Mouse (Mus musculus): Measurements from ENCODE around the gene Il20ra.
"Not testable (repeated sequence)": the region's sequence is repeated elsewhere in the genome, so short reads cannot be mapped to it uniquely, and the experiment has no call there.

Il20ra gene

DNA sequence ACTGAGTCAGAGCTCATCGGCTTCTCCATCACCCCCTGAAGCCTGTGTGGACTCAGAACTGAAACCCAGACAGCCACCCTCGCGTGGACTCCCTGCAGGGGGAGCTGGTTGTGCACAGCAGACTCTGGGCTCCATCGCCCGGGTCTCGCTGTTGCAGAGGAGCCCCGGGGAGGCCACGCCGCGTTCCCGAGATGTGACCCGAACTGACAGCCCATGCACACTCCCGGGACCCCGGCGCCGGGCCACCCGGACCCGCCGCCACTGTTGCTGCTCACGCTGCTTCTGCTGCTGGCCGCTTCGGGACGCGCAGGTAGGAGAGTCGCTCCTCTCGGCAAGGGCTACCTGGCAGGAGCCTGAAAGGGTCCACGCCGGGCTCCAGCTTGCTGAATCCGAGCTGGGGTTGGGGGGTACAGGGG, at the start of gene Il20ra:
TSS of gene Il20ra (plus strand) at position 150 of the 416 bp plus-strand sequence.
- no peak for DNase-seq (ENCODE audit: low read depth)

- no peak for DNase-seq (ENCODE audit: low read depth)
Measured at GRCm38 (mm10) chr10:19668973-19669372, 43.4 kb upstream of the Il20ra start.

DNA sequence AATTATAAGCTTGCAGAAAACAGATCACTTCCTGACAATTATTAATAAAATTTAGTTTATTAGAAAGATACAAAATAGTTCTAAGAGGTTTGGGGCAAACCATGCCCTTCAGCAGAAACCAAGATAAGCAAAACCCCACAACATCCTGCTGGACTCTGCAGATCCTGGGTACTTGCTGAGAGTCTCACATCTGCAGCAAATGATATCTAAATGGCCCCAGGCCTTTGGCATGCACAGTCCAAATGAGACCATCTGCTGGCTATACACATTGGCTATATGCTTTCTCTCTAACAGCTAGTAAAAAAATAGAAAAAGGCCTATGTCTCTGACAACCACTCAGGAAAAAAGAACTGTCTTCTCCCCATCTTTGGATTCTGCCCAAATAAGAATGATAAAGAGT, 40.4 kb upstream of the Il20ra start:
- no peak for DNase-seq (ENCODE audit: low read depth)

- DNase-seq (ENCODE audit: low read depth) = no peak
Measured at GRCm38 (mm10) chr10:19673146-19673545, 39.2 kb upstream of the Il20ra start.

GRCm38 (mm10) chr10:19687686-19688085, 24.7 kb upstream of the Il20ra start:
- no peak for DNase-seq (ENCODE audit: low read depth)

- no peak for DNase-seq (ENCODE audit: low read depth)
Measured at GRCm38 (mm10) chr10:19691287-19691686, 21.1 kb upstream of the Il20ra start.

DNA sequence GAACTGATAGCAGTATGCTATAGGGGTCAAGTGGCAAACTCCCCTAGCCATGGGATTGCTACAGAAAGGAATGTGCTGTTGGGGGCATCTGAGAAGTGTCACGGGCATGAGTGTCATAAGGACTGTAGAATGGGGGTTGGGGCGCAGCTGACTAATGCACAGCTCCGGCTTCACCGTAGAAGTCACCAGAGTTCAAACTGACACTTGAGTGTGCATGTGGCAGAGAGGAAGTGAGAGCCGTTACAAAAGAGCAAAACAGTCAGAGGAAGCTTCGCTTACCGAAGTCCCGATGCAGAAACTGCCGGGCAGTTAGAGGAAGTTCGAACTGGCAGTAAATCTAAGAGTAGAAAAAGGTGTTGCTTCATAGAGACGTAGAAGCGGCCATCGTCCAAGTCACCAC, 20.6 kb upstream of the Il20ra start:
- DNase-seq (ENCODE audit: low read depth) = peak; percentile 67

GRCm38 (mm10) chr10:19692332-19692731, 20.0 kb upstream of the Il20ra start:
- DNase-seq (ENCODE audit: low read depth) = no peak

GRCm38 (mm10) chr10:19692988-19693387, 19.4 kb upstream of the Il20ra start:
- peak; percentile 62 for DNase-seq (ENCODE audit: low read depth)

DNA sequence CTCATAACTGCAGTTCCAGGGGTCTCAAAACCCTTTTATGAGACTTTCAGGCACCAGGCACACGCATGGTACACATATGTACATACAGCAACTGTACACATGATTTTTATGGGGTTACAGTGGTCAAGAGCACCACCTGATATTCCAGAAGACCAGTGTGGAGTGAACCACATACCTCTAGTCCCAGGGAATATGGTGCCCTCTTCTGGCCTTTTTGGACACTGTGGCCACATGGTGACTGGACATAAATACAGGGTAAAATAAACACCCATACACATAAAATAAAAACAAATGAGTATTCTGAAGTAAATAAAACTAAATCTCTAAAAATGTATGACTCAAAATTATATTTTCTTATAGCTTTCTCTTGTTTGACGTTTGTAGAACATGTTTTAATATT, 18.7 kb upstream of the Il20ra start:
- no peak for DNase-seq (ENCODE audit: low read depth)

DNA sequence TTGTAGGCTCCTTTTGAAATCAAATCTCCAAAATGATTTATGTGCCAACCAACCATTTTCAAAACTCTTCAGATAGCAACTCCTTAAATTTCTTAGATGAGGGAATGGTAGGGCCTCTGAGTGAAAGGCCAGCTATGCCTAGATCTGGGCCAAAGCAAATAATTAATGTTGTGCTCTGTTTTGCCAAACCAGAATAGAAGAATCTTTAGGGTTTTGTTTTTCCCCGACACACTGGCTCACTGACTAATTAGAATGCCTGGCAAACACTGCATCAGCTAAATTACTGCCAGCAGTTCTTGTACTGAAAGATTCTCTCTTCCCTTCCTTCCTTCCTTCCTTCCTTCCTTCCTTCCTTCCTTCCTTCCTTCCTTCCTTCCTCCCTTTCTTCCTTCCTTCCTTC, 13.0 kb upstream of the Il20ra start:
- DNase-seq (ENCODE audit: low read depth) = no peak

DNA sequence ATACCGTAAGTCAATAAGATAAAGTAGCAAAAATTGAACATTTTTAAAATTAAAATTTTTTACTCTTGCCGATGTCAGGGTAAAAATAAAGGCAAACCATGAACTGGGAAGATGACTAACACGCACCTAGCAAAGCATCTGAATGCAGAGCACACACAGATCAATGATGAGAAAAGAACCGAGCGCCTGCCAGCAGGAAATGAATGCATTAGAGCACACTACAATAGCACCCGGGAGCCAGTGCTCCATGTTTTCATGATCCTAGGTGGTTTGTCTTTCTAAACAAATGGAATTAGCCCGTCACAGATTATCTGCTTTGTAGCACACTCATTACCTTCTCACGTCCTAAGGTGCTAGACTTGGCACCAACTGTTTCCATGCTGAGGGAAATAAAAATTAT, 7.9 kb upstream of the Il20ra start:
- no peak for DNase-seq (ENCODE audit: low read depth)

DNA sequence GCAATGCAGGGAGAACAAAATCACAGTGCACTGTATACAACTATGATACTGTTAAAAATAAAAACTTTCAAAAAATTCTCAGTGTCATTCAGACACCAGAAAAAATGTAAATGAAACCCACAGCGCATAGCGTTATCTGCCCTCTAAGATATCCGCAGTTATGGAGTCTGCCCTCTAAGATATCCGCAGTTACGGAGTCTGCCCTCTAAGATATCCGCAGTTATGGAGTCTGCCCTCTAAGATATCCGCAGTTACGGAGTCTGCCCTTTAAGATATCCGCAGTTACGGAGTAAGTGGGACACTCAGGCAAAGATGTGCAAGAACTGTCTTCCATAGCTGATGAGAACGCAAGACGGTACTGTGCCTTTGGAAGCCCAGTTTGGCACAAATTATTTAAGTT, 4.6 kb upstream of the Il20ra start:
- DNase-seq (ENCODE audit: low read depth) = no peak

GRCm38 (mm10) chr10:19708277-19709070, 3.9 kb upstream of the Il20ra start:
- DNase-seq (ENCODE audit: low read depth) = peak; percentile 44

- no peak for DNase-seq (ENCODE audit: low read depth)
Measured at GRCm38 (mm10) chr10:19711020-19711419, 1.4 kb upstream of the Il20ra start.

DNA sequence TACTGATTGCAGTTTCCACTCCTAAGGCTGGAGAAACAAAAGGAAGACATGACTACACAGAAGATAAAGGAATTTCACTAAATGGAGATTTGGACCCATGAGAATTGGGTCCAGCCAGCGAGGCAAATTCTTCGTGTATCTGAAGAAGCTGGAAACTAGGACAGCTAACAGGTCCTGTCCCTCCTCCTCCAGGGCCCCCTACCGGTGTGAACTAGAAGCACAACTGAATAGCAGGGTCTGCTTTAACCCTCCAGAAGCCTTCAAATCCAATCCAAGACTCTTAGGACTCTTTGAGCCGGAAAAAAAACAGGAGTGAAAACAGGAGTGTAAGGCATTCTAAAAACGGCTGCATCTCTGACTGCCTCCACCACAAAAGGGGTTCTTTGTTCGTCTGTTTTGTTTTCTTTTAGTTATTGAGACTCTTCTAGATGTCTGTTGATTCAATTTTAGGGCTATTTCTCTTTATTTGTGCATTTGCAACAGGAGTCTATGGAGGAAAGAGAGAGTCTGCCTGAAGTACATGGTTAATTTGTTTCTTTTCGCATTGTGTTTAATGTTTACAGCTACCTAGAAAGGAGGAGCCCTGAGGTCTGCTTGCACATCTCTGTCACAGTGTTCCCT, 709 bp upstream of the Il20ra start:
- DNase-seq (ENCODE audit: low read depth) = no peak

DNA sequence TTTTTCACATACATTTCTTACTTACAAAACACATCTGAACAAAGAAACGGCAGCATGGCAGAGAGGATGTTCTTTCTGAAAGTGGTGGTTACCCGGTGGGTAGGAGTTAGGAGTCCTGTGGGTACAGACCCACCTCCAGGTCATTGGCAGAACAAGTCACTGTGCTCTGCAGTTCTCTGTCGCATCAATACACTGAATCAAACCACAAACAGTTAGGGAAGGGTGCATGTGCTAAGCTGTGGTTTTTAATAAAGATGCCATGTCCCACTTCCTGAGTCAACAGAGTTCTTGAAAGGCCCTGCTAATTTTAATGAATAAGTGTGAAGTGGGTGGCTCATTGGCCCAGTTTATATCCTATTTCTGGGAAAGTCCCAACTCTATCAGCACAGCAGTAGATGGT, 6.3 kb downstream of the Il20ra start:
- no peak for DNase-seq (ENCODE audit: low read depth)

DNA sequence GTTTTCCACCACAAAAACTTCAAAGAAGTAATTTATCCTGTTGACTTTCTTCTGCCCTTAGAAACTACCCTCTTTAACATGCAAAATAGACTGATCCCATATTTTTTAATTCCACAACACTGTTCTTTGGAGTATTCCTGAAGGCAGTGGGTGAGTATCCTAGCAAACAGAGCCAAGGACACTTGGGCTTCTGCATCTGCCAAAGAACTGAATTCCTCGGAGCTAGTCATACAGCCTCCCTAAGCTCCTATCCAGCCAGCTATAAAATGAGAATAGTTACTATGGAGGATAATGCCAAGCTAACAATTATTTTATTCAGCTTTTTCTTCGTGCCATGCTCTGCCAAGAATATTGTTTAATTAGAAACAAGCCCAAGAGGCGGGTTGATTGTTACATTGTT, 9.9 kb downstream of the Il20ra start:
- DNase-seq (ENCODE audit: low read depth) = no peak

GRCm38 (mm10) chr10:19724158-19724832, 11.9 kb downstream of the Il20ra start:
- DNase-seq (ENCODE audit: low read depth) = no peak

DNA sequence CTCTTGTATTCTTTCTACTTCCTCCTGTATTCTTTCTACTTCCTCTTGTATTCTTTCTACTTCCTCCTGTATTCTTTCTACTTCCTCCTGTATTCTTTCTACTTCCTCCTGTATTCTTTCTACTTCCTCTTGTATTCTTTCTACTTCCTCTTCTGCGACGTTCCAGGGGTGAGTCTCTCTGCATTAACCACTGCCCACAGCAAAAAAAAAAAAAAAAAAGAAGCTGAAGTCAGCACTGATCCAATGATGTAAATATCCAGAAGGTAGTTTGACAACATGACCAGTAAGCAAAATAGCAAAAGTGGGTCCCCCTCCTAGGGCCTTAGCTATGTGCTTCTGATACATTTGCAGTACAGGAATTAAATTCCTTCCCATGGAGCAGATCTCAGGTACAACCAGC, 26.1 kb downstream of the Il20ra start:
- DNase-seq (ENCODE audit: low read depth) = not testable (repeated sequence)

- no peak for DNase-seq (ENCODE audit: low read depth)
Measured at GRCm38 (mm10) chr10:19745662-19746061, 33.3 kb downstream of the Il20ra start.

GRCm38 (mm10) chr10:19746156-19746555, 33.8 kb downstream of the Il20ra start:
- DNase-seq (ENCODE audit: low read depth) = no peak

DNA sequence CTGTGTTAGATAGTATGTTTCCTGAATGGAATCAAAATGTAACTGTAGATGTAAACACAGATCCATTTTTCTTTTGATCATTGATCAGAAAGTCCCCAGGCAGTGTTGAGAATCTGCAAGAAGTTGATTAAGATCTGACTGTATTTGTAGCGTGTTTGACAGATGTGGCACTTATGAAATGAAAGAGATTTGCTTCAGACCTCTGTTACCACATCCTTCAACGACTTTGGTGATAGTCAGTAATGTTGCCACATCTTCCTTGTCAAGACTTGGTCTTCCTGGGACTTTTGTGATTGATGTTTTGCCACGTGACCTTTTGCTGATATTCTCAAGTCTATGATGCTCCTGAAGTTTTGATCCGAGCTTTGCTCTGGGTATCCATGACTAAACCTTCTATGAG, 35.3 kb downstream of the Il20ra start:
- DNase-seq (ENCODE audit: low read depth) = no peak

Measured in c-Kit-positive CD71-negative TER-119-negative erythroid progenitor cells, embryonic 14.5 days (primary cell).